Comparison of ENCODE assay signal across 26 mouse cellular contexts in genomic region chr14:25591426-25591825, GRCm38 (mm10).
"Had no signal": no experiment of that assay in that cellular context is flagged by ENCODE, and none has a peak within 500 bp of the region (broad histone marks: within the 10 kb centered on the region; RNA-seq: fewer than 3 reads in every experiment).

No protein-coding gene starts in this region.

- H3K9ac ChIP-seq: embryonic facial prominence, embryonic 12.5 days; embryonic facial prominence, embryonic 13.5 days; embryonic facial prominence, embryonic 15.5 days; forebrain, embryonic 12.5 days; forebrain, embryonic 13.5 days; forebrain, embryonic 15.5 days; forebrain, postnatal 0 days had no signal

- DNase-seq: cerebellum, adult 9-11 months; cerebellum, postnatal 10 days; cerebellum, postnatal 14 days; cerebellum, postnatal 25 days; cerebellum, postnatal 36 days; embryo, embryonic 11 days; forebrain, postnatal 0 days; gastrocnemius, adult 2 months; gastrocnemius, postnatal 10 days; gastrocnemius, postnatal 14 days; gastrocnemius, postnatal 25 days; gastrocnemius, postnatal 36 days; heart, adult 18-20 months; heart, adult 2 months had no signal

- H3K27ac ChIP-seq: embryonic facial prominence, embryonic 10.5 days; embryonic facial prominence, embryonic 12.5 days; embryonic facial prominence, embryonic 13.5 days; embryonic facial prominence, embryonic 15.5 days; forebrain, embryonic 10.5 days; forebrain, embryonic 12.5 days; forebrain, embryonic 13.5 days; forebrain, embryonic 15.5 days; gastrocnemius, adult 2 months; heart, adult 2 months; heart, embryonic 10.5 days had no signal

- H3K4me2 ChIP-seq: embryonic facial prominence, embryonic 12.5 days; embryonic facial prominence, embryonic 13.5 days; embryonic facial prominence, embryonic 15.5 days; forebrain, embryonic 12.5 days; forebrain, embryonic 13.5 days; forebrain, embryonic 15.5 days had no signal

- ATAC-seq: forebrain, embryonic 13.5 days; forebrain, embryonic 14.5 days; forebrain, embryonic 15.5 days; forebrain, embryonic 16.5 days; forebrain, postnatal 0 days had no signal

- H3K36me3 ChIP-seq: forebrain, embryonic 15.5 days had no signal

- H3K4me3 ChIP-seq: embryonic facial prominence, embryonic 10.5 days; embryonic facial prominence, embryonic 12.5 days; embryonic facial prominence, embryonic 13.5 days; embryonic facial prominence, embryonic 15.5 days; erythroblast, embryonic 14.5 days; forebrain, embryonic 10.5 days; forebrain, embryonic 12.5 days; forebrain, embryonic 13.5 days; forebrain, embryonic 15.5 days; gastrocnemius, adult 2 months; heart, adult 2 months; heart, embryonic 10.5 days had no signal

- H3K9me3 ChIP-seq: embryonic facial prominence, embryonic 10.5 days; embryonic facial prominence, embryonic 12.5 days; embryonic facial prominence, embryonic 13.5 days; embryonic facial prominence, embryonic 15.5 days; forebrain, embryonic 10.5 days; forebrain, embryonic 12.5 days; forebrain, embryonic 13.5 days; forebrain, embryonic 15.5 days; heart, embryonic 10.5 days had no signal

- H3K27me3 ChIP-seq: embryonic facial prominence, embryonic 12.5 days; embryonic facial prominence, embryonic 13.5 days; embryonic facial prominence, embryonic 15.5 days; forebrain, embryonic 12.5 days; forebrain, embryonic 13.5 days; forebrain, embryonic 15.5 days had no signal
